Mouse (Mus musculus) liver, embryonic 14.5 days (tissue): ENCODE data around the gene Trappc12. TPM values are rescaled to one million over a fixed set of nuclear protein-coding genes. Genes with fewer than 3 reads are reported as not detected.

Source experiments
- ATAC-seq: fragments of 200-750 bp; cut with Nextera tagmentation; 2 replicates; pipeline ENCODE4 v1.8.0; 2017; ENCODE audit warnings: moderate number of reproducible peaks, mild to moderate bottlenecking, moderate library complexity; ENCODE audit not compliant: insufficient read depth
- DNase-seq, 3 experiments: peaks; one replicate each; pipeline ENCODE4 v3.0.0-alpha.2; 2012 to 2013; ENCODE audit warnings: low read depth in 3 of 3, low spot score in 3 of 3
- H3K27ac ChIP-seq: fragments of 300-500 bp; sonication (generic); 2 replicates; pipeline ENCODE4 v1.5.1; 2014; ENCODE audit warnings: moderate library complexity, mild to moderate bottlenecking, control low read depth, inconsistent platforms
- H3K27me3 ChIP-seq: fragments of 300-500 bp; sonication (generic); 2 replicates; pipeline ENCODE4 v1.6.1; 2014; ENCODE audit warnings: mild to moderate bottlenecking, low read length, moderate library complexity; ENCODE audit not compliant: control insufficient read depth, insufficient read depth
- H3K36me3 ChIP-seq: fragments of 300-500 bp; sonication (generic); replicated peaks from 2 replicates; pipeline ENCODE4 v1.6.1; 2014; ENCODE audit warnings: low read depth; ENCODE audit not compliant: control insufficient read depth, insufficient read depth
- H3K4me1 ChIP-seq, 2 experiments: fragments of 200-500 bp in 1 of 2; fragments of 300-500 bp in 1 of 2; sonication (generic) in 1 of 2; replicated peaks; 2 replicates each; pipeline ENCODE4 v1.6.1; 2012 to 2014; ENCODE audit warnings: antibody characterized with exemption in 1 of 2, inconsistent platforms in 1 of 2, low read length in 1 of 2; ENCODE audit not compliant: control insufficient read depth in 2 of 2, insufficient read depth in 2 of 2
- H3K4me2 ChIP-seq: fragments of 300-500 bp; sonication (generic); 2 replicates; pipeline ENCODE4 v1.6.1; 2014; ENCODE audit warnings: low read depth, mild to moderate bottlenecking, control low read depth, moderate library complexity
- H3K4me3 ChIP-seq, 2 experiments: fragments of 200-500 bp in 1 of 2; fragments of 300-500 bp in 1 of 2; sonication (generic) in 1 of 2; 2 replicates each; pipeline ENCODE4 v1.5.1; 2012 to 2014; ENCODE audit warnings: low read depth in 2 of 2, low read length in 2 of 2, mild to moderate bottlenecking in 2 of 2, control low read depth in 1 of 2, inconsistent platforms in 1 of 2, moderate library complexity in 1 of 2; ENCODE audit not compliant: insufficient read depth in 1 of 2
- H3K9ac ChIP-seq: fragments of 300-500 bp; sonication (generic); replicated peaks from 2 replicates; pipeline ENCODE4 v1.6.1; 2014; ENCODE audit warnings: mild to moderate bottlenecking, control low read depth, moderate library complexity
- H3K9me3 ChIP-seq: fragments of 300-500 bp; sonication (generic); 2 replicates; pipeline ENCODE4 v1.6.1; 2016; ENCODE audit warnings: low read length, mixed read lengths; ENCODE audit not compliant: control insufficient read depth
- CTCF ChIP-seq: IDR thresholded peaks from 2 replicates; pipeline ENCODE4 v1.5.1; 2016; ENCODE audit warnings: antibody characterized with exemption, low read depth, control low read depth
- EP300 ChIP-seq: IDR thresholded peaks from 2 replicates; pipeline ENCODE4 v1.6.1; 2016; ENCODE audit warnings: antibody characterized with exemption, low read depth
- WGBS: fragments of 180-500 bp; shearing (Covaris S2); extraction: QIAGEN DNeasy Blood & Tissue Kit; methylation state at CpG from one replicate; pipeline ENCODE4 v1.1.7; 2014; ENCODE audit not compliant: insufficient replicate concordance; 5-methylcytosine and 5-hydroxymethylcytosine counted together
- polyA plus RNA-seq, 2 experiments: library from polyadenylated mRNA; depleted of rRNA in 1 of 2; stranded (reverse) in 1 of 2; unstranded in 1 of 2; fragments of >200 nt; fragmentation: Nextera tagmentation in 1 of 2; extraction: Ambion mirVana in 1 of 2; gene quantifications; 2 replicates each; pipeline versions ENCODE4 v1.2.1 to v1.2.3; 2012 to 2014

Gene Trappc12
- polyA plus RNA-seq, 2 experiments: 11.6 to 13.1 TPM

DNA sequence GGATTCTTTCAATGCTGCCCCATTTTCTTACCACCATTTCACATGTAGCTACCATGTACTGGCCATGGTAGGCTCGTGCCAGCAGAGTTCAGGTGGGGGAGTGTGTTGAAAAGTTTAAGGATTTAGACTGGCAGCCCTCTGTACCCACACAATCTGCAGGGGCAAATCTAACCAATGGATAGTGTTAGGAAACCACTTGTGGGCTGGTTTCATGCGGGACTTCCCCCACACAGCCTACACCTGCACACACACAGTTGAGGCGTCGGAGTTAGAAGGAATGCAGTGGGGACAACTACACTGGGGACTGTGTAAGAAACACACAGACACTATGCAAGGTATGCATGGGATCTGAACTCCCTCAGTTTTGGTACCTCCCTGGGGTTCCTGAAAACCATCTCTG is 24.1 kb downstream of the Trappc12 start:
- ATAC-seq: no peak
- Histone ChIP-seq H3K4me2 (no peak overlapping the region), H3K27ac (no peak overlapping the region), H3K4me1 (no peaks in the 10 kb centered on the region), H3K4me3 (no peak overlapping the region), H3K9ac (no peak overlapping the region), H3K9me3 (no peaks in the 10 kb centered on the region), H3K27me3 (no peaks in the 10 kb centered on the region), H3K36me3 (peaks cover 4% of the 10 kb centered on the region)
- DNase-seq: no peak
- 68% methylated on average over 4 of the region's 4 CpGs for WGBS
- TF ChIP-seq CTCF: no peak
- TF ChIP-seq EP300: no peak

DNA sequence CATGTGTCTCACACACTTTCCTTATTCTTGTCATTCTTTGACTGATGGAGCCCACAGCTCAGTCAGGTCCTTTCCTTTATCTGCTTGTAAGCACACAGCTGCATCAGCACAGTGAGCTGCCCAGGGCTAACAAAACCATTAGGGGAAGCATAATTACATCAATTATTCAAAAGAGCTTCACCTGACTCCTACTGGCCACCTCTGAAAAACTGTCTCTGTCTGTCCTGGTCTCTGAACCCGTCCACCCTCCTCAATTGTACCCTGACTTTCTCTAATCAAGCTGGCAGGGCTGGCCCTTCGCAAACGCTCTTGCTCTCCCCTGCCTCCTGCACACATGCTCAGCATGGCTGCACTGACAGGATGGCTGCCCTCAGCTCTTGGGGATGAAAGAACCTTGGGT is 25.9 kb downstream of the Trappc12 start:
- ATAC-seq (no peak), DNase-seq (no peak)
- no peak overlapping the region for H3K9ac ChIP-seq
- no peak overlapping the region for H3K27ac ChIP-seq
- H3K4me3 ChIP-seq: no peak overlapping the region
- TF ChIP-seq EP300 (no peak), CTCF (no peak)
- WGBS: 86% methylated on average over 3 of the region's 3 CpGs
- peaks cover 3% of the 10 kb centered on the region for H3K36me3 ChIP-seq
- H3K27me3 ChIP-seq: no peaks in the 10 kb centered on the region
- H3K9me3 ChIP-seq: no peaks in the 10 kb centered on the region
- no peaks in the 10 kb centered on the region for H3K4me1 ChIP-seq
- H3K4me2 ChIP-seq: no peak overlapping the region

DNA sequence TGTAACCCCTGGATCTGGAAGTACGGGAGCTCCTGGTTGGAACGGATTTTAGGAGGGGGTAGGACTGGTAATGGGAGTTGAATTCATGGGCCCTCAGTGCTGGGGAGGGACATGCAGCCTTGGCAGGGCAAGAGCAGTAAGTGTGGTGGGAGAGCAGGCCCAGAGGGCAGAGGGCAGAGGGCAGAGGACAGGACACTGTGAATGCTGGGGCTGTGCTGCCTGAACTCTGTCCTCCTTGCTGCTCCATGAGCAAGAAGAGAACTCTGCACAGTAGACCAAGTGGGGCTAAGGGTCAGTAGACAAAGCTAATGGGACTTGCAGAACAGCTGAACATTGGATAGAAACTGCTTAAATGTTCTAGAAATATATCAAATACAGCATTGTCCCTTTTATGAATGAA is 32.2 kb downstream of the Trappc12 start:
- Histone ChIP-seq H3K27ac (no peak overlapping the region), H3K4me3 (no peak overlapping the region), H3K27me3 (no peaks in the 10 kb centered on the region), H3K4me2 (no peak overlapping the region), H3K4me1 (peaks cover 0 to 4% of the 10 kb centered on the region in 2 experiments; a peak in 1 of 4 replicates), H3K9ac (no peak overlapping the region), H3K36me3 (peaks cover 6% of the 10 kb centered on the region), H3K9me3 (no peaks in the 10 kb centered on the region)
- TF ChIP-seq CTCF (no peak), EP300 (no peak)
- DNase-seq (no peak), ATAC-seq (no peak)
- 69% methylated on average over 2 of the region's 2 CpGs for WGBS

DNA sequence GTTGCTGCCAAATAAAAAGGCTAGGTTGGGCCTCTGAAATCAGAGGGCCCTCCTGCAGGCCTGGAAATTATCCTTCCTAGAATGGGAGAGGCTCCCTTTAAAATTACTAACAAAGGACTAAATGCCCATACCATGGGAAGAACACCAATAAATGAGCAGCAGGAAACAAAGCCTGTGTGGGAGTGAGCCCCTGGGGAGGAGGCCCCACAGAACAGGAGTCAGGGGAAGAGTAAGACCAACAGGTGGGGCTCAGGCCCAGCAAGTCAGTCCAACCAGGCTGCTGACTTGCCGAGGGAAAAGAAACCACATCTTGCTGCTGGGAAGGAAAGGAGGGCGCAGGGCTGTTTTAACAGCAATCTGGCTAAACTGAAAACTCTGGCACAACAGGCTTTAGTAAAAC is 33.2 kb downstream of the Trappc12 start:
- TF ChIP-seq CTCF (no peak), EP300 (no peak)
- Histone ChIP-seq H3K4me2 (no peak overlapping the region), H3K4me1 (peaks cover 0 to 4% of the 10 kb centered on the region in 2 experiments; a peak in 1 of 4 replicates), H3K9ac (no peak overlapping the region), H3K27me3 (no peaks in the 10 kb centered on the region), H3K36me3 (peaks cover 6% of the 10 kb centered on the region), H3K4me3 (no peak overlapping the region), H3K9me3 (no peaks in the 10 kb centered on the region), H3K27ac (no peak overlapping the region)
- ATAC-seq (no peak), DNase-seq (no peak)
- 83% methylated on average over 2 of the region's 2 CpGs for WGBS

DNA sequence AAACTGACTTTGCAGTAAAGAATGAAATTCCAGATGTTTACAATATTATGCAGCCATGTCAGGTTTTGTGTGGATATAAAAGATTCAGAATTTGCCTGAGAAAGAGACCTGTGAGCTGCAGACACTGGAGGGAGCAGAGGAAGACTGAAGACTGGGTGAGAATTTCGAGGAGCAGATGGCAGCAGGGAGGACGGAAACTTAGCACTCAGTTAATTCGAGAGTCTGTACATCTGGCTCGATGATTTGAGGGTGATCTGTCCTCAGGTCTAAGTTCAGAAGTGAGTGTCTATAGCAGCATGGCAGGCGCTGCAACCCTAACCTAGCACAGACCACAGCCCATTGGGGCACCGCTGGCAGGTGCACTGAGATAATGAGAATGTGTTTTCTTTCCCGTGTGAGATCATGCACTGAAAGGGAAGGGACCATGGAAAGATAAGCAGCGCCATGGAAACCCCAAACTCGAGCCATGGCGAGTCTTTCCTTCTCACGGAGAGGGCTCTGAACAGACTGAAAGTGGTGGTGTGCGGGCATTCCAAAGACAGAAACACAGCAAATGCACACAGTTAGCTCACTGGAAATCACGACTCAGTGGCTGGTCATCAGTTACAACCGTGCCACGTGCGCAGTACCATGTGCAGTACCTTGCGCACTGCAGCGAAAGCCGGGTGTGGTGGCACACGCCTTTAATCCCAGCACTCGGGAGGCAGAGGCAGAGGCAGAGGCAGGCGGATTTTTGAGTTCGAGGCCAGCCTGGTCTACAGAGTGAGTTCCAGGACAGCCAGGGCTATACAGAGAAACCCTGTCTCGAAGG is 35.2 kb downstream of the Trappc12 start:
- Histone ChIP-seq H3K9me3 (no peaks in the 10 kb centered on the region), H3K36me3 (peaks cover 8% of the 10 kb centered on the region), H3K27me3 (no peaks in the 10 kb centered on the region), H3K4me3 (no peak overlapping the region), H3K4me2 (no peak overlapping the region), H3K9ac (no peak overlapping the region), H3K27ac (no peak overlapping the region), H3K4me1 (peaks cover 0 to 4% of the 10 kb centered on the region in 2 experiments; a peak in 1 of 4 replicates)
- 57% methylated on average over 24 of the region's 24 CpGs for WGBS
- ATAC-seq (peak; percentile 61; the same call in 1 of the 2 replicates), DNase-seq (no peak)
- no peak for TF ChIP-seq CTCF
- no peak for TF ChIP-seq EP300
